Mouse (Mus musculus) G1E (cell line): ENCODE results near the gene Frmd8. TPM values are rescaled to one million over a fixed set of nuclear protein-coding genes. Genes with fewer than 3 reads are reported as not detected.

Experiments used
- ATAC-seq: 2 replicates; pipeline ENCODE4 v1.8.0; 2016; ENCODE audit warnings: mild to moderate bottlenecking; ENCODE audit not compliant: insufficient number of reproducible peaks, poor library complexity, low FRiP score, severe bottlenecking; ENCODE audit errors: extremely low read depth
- DNase-seq: peaks from one replicate; pipeline ENCODE4 v3.0.0; 2012; ENCODE audit warnings: low spot score
- H3K27me3 ChIP-seq: 2 replicates; pipeline ENCODE4 v1.6.1; 2012; ENCODE audit warnings: mild to moderate bottlenecking, low read length, inconsistent platforms; ENCODE audit not compliant: insufficient read depth
- H3K36me3 ChIP-seq: replicated peaks from 2 replicates; pipeline ENCODE3; 2012; ENCODE audit warnings: mild to moderate bottlenecking, inconsistent platforms
- H3K4me1 ChIP-seq: 2 replicates; pipeline ENCODE4 v1.6.1; 2012; ENCODE audit warnings: low read depth, low read length, inconsistent platforms, mixed read lengths; ENCODE audit not compliant: insufficient read depth
- H3K4me3 ChIP-seq: 2 replicates; pipeline ENCODE4 v1.5.1; 2012; ENCODE audit warnings: low read depth, mild to moderate bottlenecking, inconsistent platforms, low read length, moderate library complexity, mixed read lengths
- H3K9me3 ChIP-seq: replicated peaks from 2 replicates; pipeline ENCODE4 v1.6.1; 2012; ENCODE audit warnings: inconsistent platforms
- CTCF ChIP-seq: IDR thresholded peaks from 2 replicates; pipeline ENCODE4 v1.5.1; 2012; ENCODE audit warnings: low read depth, low read length, inconsistent platforms, mixed read lengths
- GATA1 ChIP-seq: IDR thresholded peaks from 2 replicates; pipeline ENCODE4 v1.6.1; 2012; ENCODE audit warnings: borderline replicate concordance, low read length, inconsistent platforms, mixed read lengths
- GATA2 ChIP-seq: IDR thresholded peaks from 2 replicates; pipeline ENCODE4 v1.6.1; 2012; ENCODE audit warnings: low read depth, low read length, inconsistent platforms, borderline replicate concordance
- POLR2AphosphoS5 ChIP-seq: IDR thresholded peaks from 2 replicates; pipeline ENCODE4 v1.6.1; 2012; ENCODE audit warnings: low read depth, low read length, inconsistent platforms; ENCODE audit not compliant: insufficient replicate concordance
- TAL1 ChIP-seq: conservative IDR thresholded peaks from 2 replicates; pipeline ENCODE4 v1.6.1; 2012; ENCODE audit warnings: low read depth, low read length, inconsistent platforms, mixed read lengths
- polyA plus RNA-seq: library from polyadenylated mRNA; stranded (reverse); fragments of >175 nt; gene quantifications from 2 replicates; pipeline ENCODE4 v1.2.3, GENCODE M21; 2012
- total RNA-seq, 2 experiments: library from RNA; stranded (forward) in 1 of 2; stranded (reverse) in 1 of 2; fragments of 200-1000 nt in 1 of 2; fragments of >200 nt in 1 of 2; fragmentation: Nextera tagmentation in 1 of 2; gene quantifications; 2 replicates each; pipeline ENCODE4 v1.2.3; 2014 to 2017

The Frmd8 gene
- total RNA-seq (2014; fragmentation: Nextera tagmentation) (8.9 and 15.1 TPM in 2 replicates), total RNA-seq (2017) (14.5 and 15.2 TPM in 2 replicates), polyA plus RNA-seq (21.0 and 21.9 TPM in 2 replicates)

GRCm38 (mm10) chr19:5874969-5875480, at the start of gene Frmd8:
Gene Frmd8, minus strand, starts transcription at chr19:5875274.
- Histone ChIP-seq H3K9me3 (no peaks in the 10 kb centered on the region), H3K4me1 (peaks cover 64% of the 10 kb centered on the region), H3K27me3 (peaks cover 2% of the 10 kb centered on the region; the same call in 1 of the 2 replicates), H3K4me3 (peak within 1 kb of the TSS; percentile 87), H3K36me3 (peaks cover 37% of the 10 kb centered on the region)
- TF ChIP-seq POLR2AphosphoS5 (no peak), CTCF (no peak), GATA2 (no peak), GATA1 (no peak), TAL1 (no peak)
- DNase-seq: peak; percentile 91
- ATAC-seq: peak; percentile 82

GRCm38 (mm10) chr19:5924713-5925093, 49.6 kb upstream of the Frmd8 start, which contains the start of gene Cdc42ep2:
Gene Cdc42ep2, minus strand, starts transcription at chr19:5924816.
- peak; percentile 91 for DNase-seq
- H3K9me3 ChIP-seq: no peaks in the 10 kb centered on the region
- H3K36me3 ChIP-seq: peaks cover 6% of the 10 kb centered on the region
- peaks cover 80% of the 10 kb centered on the region for H3K4me1 ChIP-seq
- peaks cover 26% of the 10 kb centered on the region for H3K27me3 ChIP-seq
- peak; percentile 69 for ATAC-seq
- peak within 1 kb of the TSS; percentile 74 for H3K4me3 ChIP-seq
- TF ChIP-seq TAL1 (no peak), GATA1 (no peak), POLR2AphosphoS5 (no peak), CTCF (no peak), GATA2 (no peak)

- H3K27me3 ChIP-seq: peaks cover 21% of the 10 kb centered on the region
- peaks cover 8% of the 10 kb centered on the region for H3K36me3 ChIP-seq
- H3K9me3 ChIP-seq: no peaks in the 10 kb centered on the region
- peaks cover 76% of the 10 kb centered on the region for H3K4me1 ChIP-seq
- peak overlapping the region; percentile 74 for H3K4me3 ChIP-seq
- peak; percentile 71 for DNase-seq
- no peak for ATAC-seq
- TF ChIP-seq CTCF (peak; percentile 53), GATA1 (no peak)
Measured at GRCm38 (mm10) chr19:5923990-5924712, 49.1 kb upstream of the Frmd8 start.

- DNase-seq (no peak), ATAC-seq (no peak)
- Histone ChIP-seq H3K27me3 (peaks cover 17% of the 10 kb centered on the region), H3K4me3 (no peak overlapping the region; the same call in 1 of the 2 replicates), H3K4me1 (peaks cover 73% of the 10 kb centered on the region), H3K36me3 (peaks cover 20% of the 10 kb centered on the region), H3K9me3 (no peaks in the 10 kb centered on the region)
- TF ChIP-seq GATA1 (no peak), CTCF (no peak), POLR2AphosphoS5 (no peak), TAL1 (no peak), GATA2 (no peak)
Measured at GRCm38 (mm10) chr19:5922963-5923362, 47.9 kb upstream of the Frmd8 start.

GRCm38 (mm10) chr19:5922119-5922942, 47.3 kb upstream of the Frmd8 start:
- DNase-seq (peak; percentile 78), ATAC-seq (peak; percentile 75)
- peaks cover 15% of the 10 kb centered on the region for H3K27me3 ChIP-seq
- TF ChIP-seq POLR2AphosphoS5 (no peak), GATA2 (no peak), TAL1 (peak; percentile 78)
- peaks cover 26% of the 10 kb centered on the region for H3K36me3 ChIP-seq
- H3K4me3 ChIP-seq: peak overlapping the region; percentile 69
- H3K9me3 ChIP-seq: no peaks in the 10 kb centered on the region
- H3K4me1 ChIP-seq: peaks cover 75% of the 10 kb centered on the region

GRCm38 (mm10) chr19:5921715-5922114, 46.6 kb upstream of the Frmd8 start:
- TF ChIP-seq CTCF (no peak), GATA1 (no peak), TAL1 (no peak), POLR2AphosphoS5 (no peak)
- peaks cover 11% of the 10 kb centered on the region for H3K27me3 ChIP-seq
- peaks cover 32% of the 10 kb centered on the region for H3K36me3 ChIP-seq
- peak overlapping the region; percentile 69 for H3K4me3 ChIP-seq
- DNase-seq (peak; percentile 45), ATAC-seq (no peak)
- no peaks in the 10 kb centered on the region for H3K9me3 ChIP-seq
- peaks cover 77% of the 10 kb centered on the region for H3K4me1 ChIP-seq
